Mouse (Mus musculus) forebrain, embryonic 13.5 days (tissue): ENCODE measurements around the gene Sgms2. TPM values are rescaled to one million over a fixed set of nuclear protein-coding genes. Genes with fewer than 3 reads are reported as not detected.

Experiments used
- ATAC-seq: fragments of 200-750 bp; cut with Nextera tagmentation; 2 replicates; pipeline ENCODE4 v1.8.0; 2017
- H3K27ac ChIP-seq: fragments of 300-500 bp; sonication (generic); 2 replicates; pipeline ENCODE4 v1.5.1; 2015; ENCODE audit warnings: inconsistent platforms, mild to moderate bottlenecking, moderate library complexity
- H3K27me3 ChIP-seq: fragments of 300-500 bp; sonication (generic); 2 replicates; pipeline ENCODE4 v1.6.1; 2015; ENCODE audit warnings: mild to moderate bottlenecking, inconsistent platforms
- H3K36me3 ChIP-seq: fragments of 300-500 bp; sonication (generic); 2 replicates; pipeline ENCODE4 v1.6.1; 2015; ENCODE audit warnings: mild to moderate bottlenecking, inconsistent platforms; ENCODE audit not compliant: poor library complexity, severe bottlenecking
- H3K4me1 ChIP-seq: fragments of 300-500 bp; sonication (generic); 2 replicates; pipeline ENCODE4 v1.6.1; 2015; ENCODE audit warnings: inconsistent platforms
- H3K4me2 ChIP-seq: fragments of 300-500 bp; sonication (generic); 2 replicates; pipeline ENCODE4 v1.6.1; 2015; ENCODE audit warnings: inconsistent platforms, mild to moderate bottlenecking, moderate library complexity
- H3K4me3 ChIP-seq: fragments of 300-500 bp; sonication (generic); 2 replicates; pipeline ENCODE4 v1.5.1; 2015; ENCODE audit warnings: mild to moderate bottlenecking, inconsistent platforms
- H3K9ac ChIP-seq: fragments of 300-500 bp; sonication (generic); 2 replicates; pipeline ENCODE4 v1.6.1; 2015; ENCODE audit warnings: mild to moderate bottlenecking, inconsistent platforms
- H3K9me3 ChIP-seq: fragments of 300-500 bp; sonication (generic); replicated peaks from 2 replicates; pipeline ENCODE4 v1.6.1; 2016; ENCODE audit warnings: inconsistent platforms
- WGBS: fragments of 180-500 bp; shearing (Covaris S2); methylation state at CpG from one replicate; pipeline ENCODE4 v1.1.7; 2015; 5-methylcytosine and 5-hydroxymethylcytosine counted together
- polyA plus RNA-seq: library from polyadenylated mRNA; unstranded; fragments of >200 nt; fragmentation: Nextera tagmentation; extraction: Ambion mirVana; gene quantifications from 2 replicates; pipeline ENCODE4 v1.2.1, GENCODE M21; 2015

Gene Sgms2
- polyA plus RNA-seq, 1 experiment from 2014 or later: 0.53 TPM

DNA sequence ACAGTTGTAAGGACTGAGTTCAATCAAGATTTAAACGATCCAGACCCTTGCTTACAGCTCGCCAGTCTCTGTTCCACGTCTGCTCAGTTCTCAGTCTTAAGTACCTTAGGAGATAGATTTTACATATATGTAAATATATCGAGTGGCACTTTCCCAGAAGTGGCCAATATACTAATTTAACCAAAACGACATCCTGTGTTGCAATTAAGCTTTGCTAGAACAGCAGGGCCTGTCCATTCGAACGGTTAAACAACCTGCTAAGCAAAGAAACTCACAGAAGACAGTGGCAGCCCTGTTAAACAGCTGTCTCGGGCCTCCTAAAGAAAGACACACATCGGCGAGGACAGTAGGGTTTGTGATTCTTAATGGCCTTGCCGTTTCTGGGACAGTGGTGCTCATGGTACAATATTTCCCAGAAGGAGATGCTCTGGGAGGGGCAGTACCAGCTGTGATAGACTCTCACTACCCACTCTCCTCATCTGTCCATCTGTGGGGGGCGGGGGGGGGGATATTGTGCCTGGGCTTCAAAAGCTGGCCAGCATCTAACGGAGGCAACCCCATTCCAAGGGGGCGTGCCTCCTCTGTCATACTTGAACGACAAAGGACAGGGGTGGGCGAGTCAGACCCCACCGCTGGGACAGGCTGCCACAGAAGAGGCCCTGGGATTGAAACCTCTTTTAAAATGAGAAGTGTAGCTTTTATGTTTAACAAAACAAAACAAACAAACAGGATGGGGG lies 9.1 kb downstream of the Sgms2 start:
- Histone ChIP-seq H3K9me3 (no peaks in the 10 kb centered on the region), H3K4me2 (no peak overlapping the region), H3K27me3 (peaks cover 3% of the 10 kb centered on the region), H3K27ac (no peak overlapping the region), H3K4me1 (0 out of 2 replicates have a peak, but pooled peaks cover 4% of the 10 kb centered on the region), H3K9ac (no peak overlapping the region), H3K36me3 (no peaks in the 10 kb centered on the region), H3K4me3 (no peak overlapping the region)
- ATAC-seq: 0 out of 2 replicates have a peak, but pooled peaks have one; percentile 53
- 57% methylated on average over 17 of the region's 17 CpGs for WGBS

DNA sequence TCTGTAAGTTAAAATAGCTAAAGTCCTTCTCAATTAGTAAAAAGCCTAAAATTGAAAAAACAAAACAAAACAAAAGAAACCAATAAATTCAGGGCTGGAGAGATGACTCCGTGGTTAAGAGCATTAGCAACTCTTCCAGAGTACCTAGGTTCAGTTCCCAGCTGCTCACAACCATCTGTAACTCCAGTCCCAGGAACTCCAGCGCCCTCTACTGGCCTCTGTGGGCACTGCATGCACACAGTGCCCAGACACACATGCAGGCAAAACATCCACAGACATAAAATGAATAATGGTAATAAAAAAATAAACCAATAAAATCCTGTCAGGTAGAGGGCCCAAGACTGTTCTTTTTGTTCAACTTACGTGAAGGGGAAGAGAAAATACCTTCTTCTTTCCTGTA lies 10.6 kb downstream of the Sgms2 start:
- H3K4me3 ChIP-seq: no peak overlapping the region
- no peak overlapping the region for H3K9ac ChIP-seq
- 65% methylated on average over 3 of the region's 3 CpGs for WGBS
- 0 out of 2 replicates have a peak, but pooled peaks cover 3% of the 10 kb centered on the region for H3K9me3 ChIP-seq
- H3K27ac ChIP-seq: no peak overlapping the region
- no peaks in the 10 kb centered on the region for H3K27me3 ChIP-seq
- H3K4me1 ChIP-seq: 0 out of 2 replicates have a peak, but pooled peaks cover 4% of the 10 kb centered on the region
- H3K4me2 ChIP-seq: no peak overlapping the region
- H3K36me3 ChIP-seq: no peaks in the 10 kb centered on the region
- no peak for ATAC-seq

DNA sequence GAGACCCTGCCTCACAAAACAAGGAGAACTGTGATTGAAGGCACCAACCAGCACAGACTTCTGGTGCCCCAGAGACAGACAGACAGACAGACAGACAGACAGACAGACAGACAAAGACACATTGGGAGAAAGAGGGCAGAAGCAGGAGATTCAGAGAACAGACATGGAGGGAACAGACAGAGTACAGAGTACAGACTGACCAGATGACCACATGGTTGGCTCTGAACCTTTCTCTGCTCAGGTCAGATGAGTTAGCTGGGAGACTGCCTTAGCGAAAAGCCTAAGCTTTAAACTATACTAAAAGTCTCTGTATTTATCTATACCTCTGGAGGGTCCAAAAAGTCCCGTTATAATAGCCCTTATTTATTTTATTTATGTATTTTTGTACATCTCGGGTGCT lies 11.8 kb downstream of the Sgms2 start:
- Histone ChIP-seq H3K27me3 (no peaks in the 10 kb centered on the region), H3K4me3 (no peak overlapping the region), H3K27ac (no peak overlapping the region), H3K9ac (no peak overlapping the region), H3K4me1 (0 out of 2 replicates have a peak, but pooled peaks cover 4% of the 10 kb centered on the region), H3K4me2 (no peak overlapping the region), H3K9me3 (0 out of 2 replicates have a peak, but pooled peaks cover 3% of the 10 kb centered on the region), H3K36me3 (no peaks in the 10 kb centered on the region)
- no peak for ATAC-seq
- 90% methylated on average over 3 of the region's 3 CpGs for WGBS

DNA sequence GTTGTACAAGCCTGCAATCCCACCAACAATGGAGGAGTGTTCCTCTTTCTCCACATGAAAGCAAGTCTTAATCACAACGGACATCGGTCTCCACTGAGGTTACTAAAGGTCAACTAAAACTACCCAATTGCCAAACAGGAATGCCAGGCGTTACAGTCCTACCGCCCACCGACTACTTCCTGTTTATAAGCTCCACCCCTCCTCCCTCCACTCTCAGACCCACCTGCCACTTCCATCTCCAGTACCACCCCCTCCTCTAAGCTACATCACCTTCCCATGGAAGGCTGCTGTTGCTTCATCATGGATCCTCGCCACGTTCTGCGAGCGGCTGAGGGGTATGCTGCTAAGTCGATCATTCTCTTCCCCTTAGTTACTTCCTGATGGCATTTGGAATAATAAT lies 15.2 kb downstream of the Sgms2 start:
- Histone ChIP-seq H3K4me2 (no peak overlapping the region), H3K27ac (no peak overlapping the region), H3K9ac (no peak overlapping the region), H3K9me3 (0 out of 2 replicates have a peak, but pooled peaks cover 3% of the 10 kb centered on the region), H3K4me1 (peaks cover 10% of the 10 kb centered on the region), H3K4me3 (no peak overlapping the region), H3K36me3 (no peaks in the 10 kb centered on the region), H3K27me3 (no peaks in the 10 kb centered on the region)
- ATAC-seq: no peak
- WGBS: 98% methylated on average over 10 of the region's 10 CpGs

DNA sequence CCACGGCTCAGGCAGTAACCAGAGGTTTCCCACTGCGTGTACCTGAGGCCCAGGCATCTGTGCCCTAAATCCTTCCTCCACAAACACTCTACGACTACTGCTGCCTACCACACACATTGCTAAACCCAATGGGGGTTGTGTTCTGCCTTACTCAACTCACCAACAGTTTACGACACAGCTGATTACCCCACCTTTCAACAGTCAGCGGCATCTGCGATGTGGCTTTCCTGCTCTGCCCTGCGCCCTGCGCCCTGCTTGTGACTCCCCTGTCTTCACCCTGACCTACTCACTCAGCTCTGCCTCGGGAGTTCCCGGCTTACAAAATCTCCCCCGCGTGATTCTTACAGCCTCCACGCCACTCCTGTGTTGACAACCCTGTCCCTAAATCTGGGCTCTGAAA lies 16.7 kb downstream of the Sgms2 start:
- no peaks in the 10 kb centered on the region for H3K27me3 ChIP-seq
- 0 out of 2 replicates have a peak, but pooled peaks cover 3% of the 10 kb centered on the region for H3K9me3 ChIP-seq
- no peak for ATAC-seq
- no peak overlapping the region for H3K4me2 ChIP-seq
- peaks cover 15% of the 10 kb centered on the region for H3K4me1 ChIP-seq
- no peaks in the 10 kb centered on the region for H3K36me3 ChIP-seq
- no peak overlapping the region for H3K9ac ChIP-seq
- no peak overlapping the region for H3K4me3 ChIP-seq
- WGBS: 87% methylated on average over 13 of the region's 13 CpGs
- H3K27ac ChIP-seq: no peak overlapping the region

DNA sequence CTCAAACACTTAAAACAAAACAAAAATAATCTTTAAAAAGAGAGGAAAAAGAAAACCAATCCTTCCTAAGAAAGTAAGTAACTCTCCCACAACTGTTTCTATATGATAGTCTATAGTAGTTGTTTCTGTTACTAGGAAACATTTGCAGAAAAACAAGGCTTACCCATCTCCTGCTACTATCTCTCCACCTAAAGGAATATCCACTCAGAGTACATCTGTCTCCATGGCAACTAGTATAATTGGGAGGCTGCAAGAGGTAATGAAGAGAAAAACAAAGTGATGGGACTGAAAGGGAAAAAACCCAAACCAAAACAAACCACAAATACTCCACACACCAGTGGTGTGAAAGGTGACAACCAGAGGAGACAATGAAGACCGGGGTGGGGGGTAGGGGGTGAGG lies 17.7 kb downstream of the Sgms2 start:
- H3K27ac ChIP-seq: no peak overlapping the region
- no peak overlapping the region for H3K9ac ChIP-seq
- H3K4me2 ChIP-seq: no peak overlapping the region
- 33% methylated on average over 1 of the region's 1 CpGs for WGBS
- no peaks in the 10 kb centered on the region for H3K27me3 ChIP-seq
- H3K4me1 ChIP-seq: peaks cover 15% of the 10 kb centered on the region
- no peak overlapping the region for H3K4me3 ChIP-seq
- H3K36me3 ChIP-seq: no peaks in the 10 kb centered on the region
- no peak for ATAC-seq
- H3K9me3 ChIP-seq: 0 out of 2 replicates have a peak, but pooled peaks cover 3% of the 10 kb centered on the region

DNA sequence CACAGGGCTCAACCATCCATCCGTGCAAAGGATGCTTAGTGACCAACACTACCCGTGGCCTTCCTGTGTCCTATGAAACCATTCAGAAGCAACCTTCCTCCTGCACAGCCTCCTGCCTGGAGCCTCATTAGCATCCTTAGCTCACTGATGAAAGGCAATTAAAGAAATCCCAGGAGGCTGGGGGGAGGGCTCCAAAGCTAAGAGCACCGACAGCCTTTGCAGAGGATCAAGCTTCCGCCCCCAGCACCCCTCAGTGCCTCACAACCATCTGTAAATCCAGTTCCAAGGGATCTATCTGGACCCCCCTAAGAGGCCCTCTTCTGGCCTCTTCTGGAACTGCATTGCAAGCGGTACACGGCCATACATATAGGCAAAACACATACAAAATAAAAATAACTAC lies 19.4 kb downstream of the Sgms2 start:
- ATAC-seq: peak; percentile 54
- WGBS: 26% methylated on average over 6 of the region's 6 CpGs
- H3K9me3 ChIP-seq: 0 out of 2 replicates have a peak, but pooled peaks cover 3% of the 10 kb centered on the region
- 0 out of 2 replicates have a peak overlapping the region, but pooled peaks have one; percentile 12 for H3K4me2 ChIP-seq
- no peak overlapping the region for H3K27ac ChIP-seq
- H3K36me3 ChIP-seq: no peaks in the 10 kb centered on the region
- H3K4me3 ChIP-seq: no peak overlapping the region
- H3K4me1 ChIP-seq: peaks cover 15% of the 10 kb centered on the region
- H3K27me3 ChIP-seq: no peaks in the 10 kb centered on the region
- no peak overlapping the region for H3K9ac ChIP-seq

DNA sequence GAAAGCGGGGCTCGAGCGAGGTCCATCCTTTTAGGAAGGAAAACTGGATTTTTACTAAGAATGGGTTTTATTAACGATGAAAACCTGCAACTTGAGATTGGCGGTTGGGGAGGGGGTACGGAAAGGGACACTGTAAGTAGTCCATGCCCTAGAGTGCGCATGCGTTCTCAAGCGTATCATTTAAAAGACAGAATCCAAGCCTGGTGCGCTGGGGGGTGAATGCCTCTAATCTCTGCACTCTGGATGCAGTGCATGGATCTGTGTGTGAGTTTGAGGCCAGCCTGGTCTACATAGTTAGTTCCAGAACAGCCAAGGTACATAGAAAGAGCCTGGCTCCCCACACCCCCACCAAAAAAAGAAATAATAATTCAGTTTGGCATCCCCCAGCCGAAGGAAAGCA lies 19.8 kb downstream of the Sgms2 start:
- H3K27ac ChIP-seq: no peak overlapping the region
- ATAC-seq: peak; percentile 6; the same call in 1 of the 2 replicates
- H3K4me2 ChIP-seq: peak overlapping the region; percentile 12
- H3K9ac ChIP-seq: no peak overlapping the region
- no peak overlapping the region for H3K4me3 ChIP-seq
- H3K4me1 ChIP-seq: peaks cover 15% of the 10 kb centered on the region
- H3K9me3 ChIP-seq: 0 out of 2 replicates have a peak, but pooled peaks cover 1% of the 10 kb centered on the region
- no peaks in the 10 kb centered on the region for H3K27me3 ChIP-seq
- H3K36me3 ChIP-seq: no peaks in the 10 kb centered on the region
- 51% methylated on average over 11 of the region's 11 CpGs for WGBS

DNA sequence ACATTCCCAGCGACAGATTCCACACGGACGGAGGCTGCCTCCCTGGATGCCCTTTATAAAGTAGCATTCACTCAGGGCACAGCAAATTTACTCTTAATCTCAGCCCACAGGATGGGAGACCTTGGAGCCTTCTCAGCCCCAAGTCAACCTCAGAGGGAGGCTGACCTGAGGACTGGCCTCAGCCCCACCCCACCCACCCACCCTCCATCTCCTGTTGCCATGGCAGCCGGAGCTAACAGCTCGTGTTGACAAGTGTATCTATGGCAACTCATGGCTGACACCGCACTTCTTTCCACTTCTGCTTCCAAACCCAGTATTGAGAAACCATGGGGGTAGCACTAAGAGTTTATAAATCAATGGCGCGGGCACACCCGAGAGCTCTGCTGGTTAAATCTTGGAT lies 20.4 kb downstream of the Sgms2 start:
- no peak overlapping the region for H3K4me2 ChIP-seq
- no peak overlapping the region for H3K27ac ChIP-seq
- WGBS: 30% methylated on average over 9 of the region's 9 CpGs

DNA sequence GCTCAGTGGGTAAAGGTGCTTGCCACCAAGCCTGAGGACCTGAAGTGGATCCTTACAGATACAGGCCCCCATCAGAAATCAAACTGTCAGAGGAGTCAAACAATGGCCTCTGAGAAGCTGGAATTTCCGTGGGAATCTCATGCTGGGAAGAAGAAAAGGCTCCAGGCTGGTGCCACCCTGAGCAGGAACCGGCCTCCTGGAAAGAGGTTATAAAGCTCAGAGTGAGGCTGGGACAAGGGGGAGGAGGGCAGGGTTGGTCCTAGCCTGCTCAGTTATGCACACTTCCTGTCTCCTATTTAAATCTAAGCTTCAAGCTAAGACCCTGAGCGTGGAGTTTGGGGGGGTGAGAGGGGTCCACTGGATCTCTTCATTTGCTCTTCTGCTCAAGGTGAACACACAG lies 21.6 kb downstream of the Sgms2 start:
- H3K36me3 ChIP-seq: no peaks in the 10 kb centered on the region
- H3K27ac ChIP-seq: no peak overlapping the region
- WGBS: 16% methylated on average over 3 of the region's 3 CpGs
- H3K9ac ChIP-seq: no peak overlapping the region
- no peak overlapping the region for H3K4me2 ChIP-seq
- H3K4me3 ChIP-seq: no peak overlapping the region
- H3K27me3 ChIP-seq: no peaks in the 10 kb centered on the region
- ATAC-seq: no peak
- H3K9me3 ChIP-seq: no peaks in the 10 kb centered on the region
- H3K4me1 ChIP-seq: peaks cover 15% of the 10 kb centered on the region

More for the DNA sequence above, 20.4 kb downstream of the Sgms2 start:
- no peaks in the 10 kb centered on the region for H3K27me3 ChIP-seq
- H3K4me1 ChIP-seq: peaks cover 15% of the 10 kb centered on the region
- no peaks in the 10 kb centered on the region for H3K36me3 ChIP-seq
- ATAC-seq: peak; percentile 64
- no peaks in the 10 kb centered on the region for H3K9me3 ChIP-seq
- no peak overlapping the region for H3K4me3 ChIP-seq
- H3K9ac ChIP-seq: no peak overlapping the region

DNA sequence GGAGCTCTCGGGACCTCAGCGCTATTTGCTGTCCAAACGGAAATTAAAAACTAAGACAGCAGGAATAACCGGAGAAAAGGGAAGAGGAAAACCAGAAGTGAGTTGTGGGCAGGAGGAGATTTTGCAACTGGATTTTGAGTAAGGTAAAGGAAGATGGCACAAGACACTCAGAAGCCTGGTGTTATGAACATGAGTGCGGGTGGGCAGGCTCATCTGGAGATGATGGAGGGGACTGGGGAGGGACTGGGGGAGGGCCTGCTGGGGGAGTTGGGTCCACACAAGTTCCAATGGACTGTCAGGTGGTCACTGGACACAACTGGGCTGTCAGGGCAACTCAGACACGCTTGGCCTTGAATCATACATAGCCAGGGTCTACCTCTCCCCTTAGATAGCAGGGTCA lies 24.8 kb downstream of the Sgms2 start:
- Histone ChIP-seq H3K9ac (no peak overlapping the region), H3K4me2 (no peak overlapping the region), H3K4me3 (no peak overlapping the region), H3K36me3 (no peaks in the 10 kb centered on the region), H3K4me1 (peaks cover 8% of the 10 kb centered on the region), H3K27me3 (no peaks in the 10 kb centered on the region), H3K9me3 (no peaks in the 10 kb centered on the region), H3K27ac (no peak overlapping the region)
- no peak for ATAC-seq
- 91% methylated on average over 6 of the region's 6 CpGs for WGBS

DNA sequence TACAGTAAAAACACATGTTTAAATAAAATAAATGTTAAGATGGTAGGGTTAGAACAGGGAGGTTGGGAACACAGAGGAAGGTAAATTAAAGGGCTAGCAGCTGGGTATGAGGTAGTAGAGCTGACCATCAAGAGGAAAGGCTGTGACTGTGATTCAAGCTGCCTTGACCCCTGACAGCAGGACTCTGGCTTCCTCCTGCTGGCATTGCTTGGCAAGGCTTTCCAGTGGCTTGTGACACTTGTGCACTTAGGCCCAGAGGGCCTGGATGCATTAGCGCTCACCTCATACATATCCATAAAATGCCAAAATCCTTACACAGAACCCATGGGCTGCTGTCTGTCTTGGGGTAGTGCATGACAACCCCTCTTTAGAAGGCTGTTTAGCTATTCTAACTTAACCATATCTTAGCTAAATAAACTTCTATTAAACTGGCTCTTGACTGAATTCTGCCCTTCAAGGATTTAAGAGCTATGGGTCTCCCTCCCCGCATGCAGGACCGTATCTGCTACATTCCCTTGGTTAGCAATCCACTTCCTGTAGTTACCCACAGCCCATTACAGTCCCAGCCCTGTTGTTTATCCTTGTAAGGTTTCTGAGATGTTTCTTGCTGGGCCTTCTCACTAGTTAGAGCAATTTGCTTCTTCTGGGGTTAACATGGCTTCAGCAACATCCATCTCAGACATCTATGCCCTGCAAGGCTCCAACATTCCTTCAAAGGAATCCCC lies 25.5 kb downstream of the Sgms2 start:
- ATAC-seq: no peak
- 94% methylated on average over 3 of the region's 3 CpGs for WGBS
- Histone ChIP-seq H3K27ac (no peak overlapping the region), H3K36me3 (no peaks in the 10 kb centered on the region), H3K4me3 (no peak overlapping the region), H3K9me3 (no peaks in the 10 kb centered on the region), H3K4me2 (no peak overlapping the region), H3K4me1 (0 out of 2 replicates have a peak, but pooled peaks cover 2% of the 10 kb centered on the region), H3K27me3 (no peaks in the 10 kb centered on the region), H3K9ac (no peak overlapping the region)
